Mouse (Mus musculus) left cerebral cortex, adult 18-20 months (tissue): Measurements from ENCODE around the gene Elmo1. TPM values are rescaled to one million over a fixed set of nuclear protein-coding genes. Genes with fewer than 3 reads are reported as not detected.

ENCODE experiments used
- DNase-seq, 2 experiments: peaks; one replicate each; pipeline ENCODE4 v3.0.0; 2021 to 2022; ENCODE audit warnings: low spot score in 2 of 2, mixed read lengths in 1 of 2
- total RNA-seq, 2 experiments: library from RNA; stranded (reverse); gene quantifications; 2 replicates each; pipeline ENCODE4 v1.2.3; 2021

Gene Elmo1
- total RNA-seq, 2 experiments from 2014 or later = 64.7 to 66.4 TPM

GRCm38 (mm10) chr13:20202617-20203016 lies 112.2 kb downstream of the Elmo1 start:
- DNase-seq = no peak

GRCm38 (mm10) chr13:20204165-20204564 lies 113.8 kb downstream of the Elmo1 start:
- no peak for DNase-seq

DNA sequence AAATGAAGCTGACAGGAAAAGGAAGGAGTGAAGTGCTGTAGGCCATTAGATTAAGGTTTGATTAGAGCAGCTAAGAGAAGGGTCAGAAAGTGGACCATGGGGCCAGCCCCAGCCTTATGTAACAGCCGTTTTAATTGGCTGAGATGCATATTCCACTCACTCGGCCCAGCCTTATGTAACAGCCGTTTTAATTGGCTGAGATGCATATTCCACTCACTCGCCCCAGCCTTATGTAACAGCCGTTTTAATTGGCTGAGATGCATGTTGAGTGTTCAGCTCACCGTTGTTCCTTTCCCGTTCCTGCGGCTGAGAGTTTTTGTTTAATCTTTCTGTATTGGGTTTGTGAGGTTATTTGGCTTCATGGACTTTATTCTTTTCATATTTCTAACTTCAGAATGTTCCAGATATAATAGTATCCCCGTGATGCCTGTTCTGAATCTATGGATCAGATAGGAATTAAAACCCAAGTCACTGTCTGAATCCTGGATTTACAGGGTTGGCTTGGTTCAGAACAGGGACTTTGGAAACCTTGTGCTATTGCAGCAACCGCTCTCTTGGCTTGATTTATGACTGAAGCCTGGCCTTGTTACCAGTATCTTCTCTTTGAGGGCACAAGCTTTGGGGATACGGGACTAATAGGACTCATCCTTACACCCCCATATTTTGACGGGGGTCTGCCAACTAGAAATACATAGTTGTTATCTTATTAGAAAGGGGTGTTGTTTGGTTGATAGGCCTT lies 114.8 kb downstream of the Elmo1 start:
- peak; percentile 43 to 51 for DNase-seq

DNA sequence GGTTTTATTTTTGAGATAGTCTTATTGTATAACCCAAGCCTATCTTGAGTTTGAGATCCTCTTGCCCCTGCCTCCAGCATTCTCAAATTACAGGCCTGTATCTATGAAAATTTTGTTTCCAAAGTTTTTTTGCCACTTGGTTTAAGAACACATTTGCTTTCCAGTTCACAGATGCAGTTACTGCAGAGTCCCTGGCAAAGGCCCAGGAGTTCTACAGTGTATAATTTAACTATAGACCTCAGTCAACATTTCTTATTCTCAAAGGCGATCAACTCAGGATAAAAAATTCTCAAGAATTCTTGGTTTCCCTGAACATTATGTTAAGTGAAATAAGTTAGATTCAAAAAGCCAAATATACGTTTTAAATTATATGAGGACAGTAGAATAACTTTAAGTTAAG lies 115.3 kb downstream of the Elmo1 start:
- peak in 1 of 2 experiments; percentile 22 for DNase-seq

DNA sequence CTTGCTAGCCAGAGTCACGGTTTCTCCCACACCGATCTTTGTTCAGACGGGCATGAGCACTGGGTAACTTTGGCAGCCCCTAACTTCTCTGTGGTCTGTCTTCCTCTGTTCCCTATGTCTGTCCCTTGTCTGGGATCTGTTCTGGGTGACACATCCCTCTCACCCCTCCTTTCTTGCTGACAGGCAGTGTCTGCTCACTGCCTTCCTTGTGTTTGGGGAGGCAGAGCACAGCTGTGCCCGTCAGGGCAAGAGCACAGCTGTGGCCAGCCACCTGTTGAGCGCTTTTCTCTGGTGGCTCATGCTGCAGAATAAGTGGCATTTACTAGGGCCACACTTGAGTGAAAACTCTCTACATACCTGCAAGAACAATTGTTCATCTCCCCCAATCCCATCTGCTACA lies 116.7 kb downstream of the Elmo1 start:
- peak in 1 of 2 experiments; percentile 3 for DNase-seq

GRCm38 (mm10) chr13:20207950-20208642 lies 117.7 kb downstream of the Elmo1 start:
- DNase-seq = peak in 1 of 2 experiments; percentile 18

- no peak for DNase-seq
These were observed 118.5 kb downstream of the Elmo1 start for GRCm38 (mm10) chr13:20208867-20209266.

GRCm38 (mm10) chr13:20211780-20212179 lies 121.4 kb downstream of the Elmo1 start:
- DNase-seq = no peak

DNA sequence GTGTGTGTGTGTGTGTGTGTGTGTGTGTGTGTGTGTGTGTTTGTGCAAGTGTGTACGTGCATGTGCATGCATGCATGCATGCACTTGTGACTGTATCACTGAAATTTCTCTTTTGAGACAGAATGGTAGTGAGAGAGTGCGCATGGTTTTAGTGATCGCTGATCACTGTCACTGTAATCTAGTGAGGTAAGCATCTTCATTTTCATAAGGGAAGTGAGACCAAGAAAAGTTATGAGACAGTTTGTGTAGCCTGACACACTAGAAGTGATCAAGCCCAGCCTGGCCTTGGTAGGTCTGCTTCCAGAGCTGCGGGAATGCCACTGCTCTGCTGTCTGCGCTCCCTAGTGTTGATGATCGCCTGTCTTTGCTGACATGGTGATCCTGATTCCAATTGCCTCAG lies 122.3 kb downstream of the Elmo1 start:
- DNase-seq = no peak

GRCm38 (mm10) chr13:20213861-20214260 lies 123.5 kb downstream of the Elmo1 start:
- no peak for DNase-seq

DNA sequence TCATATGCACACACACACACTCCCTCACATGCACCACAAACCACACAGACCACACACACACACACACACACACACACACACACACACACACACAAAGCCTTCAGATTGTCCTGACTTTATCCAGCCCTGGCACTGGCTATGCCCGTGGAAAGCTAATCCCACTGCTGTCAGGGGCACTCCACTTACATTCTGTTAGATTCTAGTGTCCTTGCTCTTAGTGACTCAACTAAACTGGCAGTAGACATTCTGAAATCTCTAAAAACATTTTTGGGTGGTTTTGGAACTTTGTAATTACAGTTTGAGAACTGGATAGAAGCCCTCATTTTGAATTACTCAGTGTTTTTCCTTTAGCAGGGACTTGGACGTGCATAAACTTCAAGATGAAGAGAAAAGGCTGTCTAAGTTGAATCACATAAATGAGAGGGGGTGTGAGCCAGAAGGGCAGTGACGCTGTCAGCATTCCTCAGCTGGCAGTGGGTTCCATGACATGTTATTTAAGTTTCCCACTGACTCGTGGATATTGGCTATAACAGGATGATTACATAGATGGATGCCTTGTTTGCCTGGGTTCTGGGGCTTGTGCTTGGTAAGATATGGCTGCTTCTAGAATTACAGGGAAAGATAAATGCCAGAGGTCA lies 127.2 kb downstream of the Elmo1 start:
- DNase-seq = no peak

DNA sequence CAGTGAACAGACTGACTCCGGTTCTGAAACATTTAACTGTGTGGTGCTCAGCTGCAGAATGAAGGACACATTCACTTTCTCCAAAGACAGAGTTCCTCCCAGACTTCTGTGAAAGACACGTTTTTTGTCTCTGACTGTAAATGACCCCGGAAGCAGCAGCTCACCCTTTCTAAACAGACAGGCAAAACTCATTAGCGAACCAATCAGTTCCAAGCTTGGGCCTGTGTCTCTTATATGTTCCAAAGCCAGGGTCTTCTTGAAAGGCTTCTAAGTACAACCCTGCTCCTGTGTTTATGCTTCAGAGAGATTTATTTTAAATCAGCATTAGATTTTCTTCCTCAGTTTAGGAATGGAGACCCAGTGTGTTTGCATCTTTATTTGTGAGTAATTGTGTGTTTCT lies 127.7 kb downstream of the Elmo1 start:
- DNase-seq = no peak

GRCm38 (mm10) chr13:20220414-20220813 lies 130.0 kb downstream of the Elmo1 start:
- no peak for DNase-seq

DNA sequence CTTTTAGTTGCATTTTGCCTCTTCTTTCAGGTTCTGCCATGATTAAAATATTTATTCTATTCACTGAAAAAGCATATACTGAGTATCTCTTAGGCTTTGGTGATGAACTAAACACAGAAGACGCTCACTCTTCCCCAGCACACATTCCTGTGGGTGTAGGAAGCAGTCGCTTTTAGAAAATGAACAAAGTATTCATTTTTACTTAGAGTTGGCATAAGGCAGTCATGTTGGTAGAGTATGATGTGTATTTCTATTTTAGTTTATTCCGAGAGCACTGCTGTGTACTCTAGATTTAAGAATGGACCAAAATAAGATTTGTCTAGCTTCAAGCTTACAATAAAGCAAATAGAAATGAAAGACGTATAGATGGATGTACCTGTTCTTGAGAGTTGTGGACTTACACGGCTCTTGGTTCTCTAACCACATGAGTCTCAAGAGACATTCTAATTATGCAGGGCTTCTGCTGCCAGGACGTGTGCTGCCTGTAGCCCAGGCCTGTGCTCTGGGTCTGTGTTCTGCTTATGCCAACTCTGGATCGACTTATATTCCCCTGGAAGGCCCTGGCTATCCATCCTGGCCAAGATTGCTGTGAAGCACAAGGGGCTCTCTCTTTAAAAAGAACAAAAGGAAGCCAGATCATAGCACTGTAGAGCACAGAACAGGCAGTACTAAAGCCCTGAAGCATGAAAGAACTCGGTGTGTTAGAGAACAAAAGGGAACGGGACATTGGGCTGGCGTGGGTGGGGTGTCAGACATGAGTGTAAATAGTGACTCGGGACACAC lies 137.7 kb downstream of the Elmo1 start:
- DNase-seq = peak in 1 of 2 experiments; percentile 17

DNA sequence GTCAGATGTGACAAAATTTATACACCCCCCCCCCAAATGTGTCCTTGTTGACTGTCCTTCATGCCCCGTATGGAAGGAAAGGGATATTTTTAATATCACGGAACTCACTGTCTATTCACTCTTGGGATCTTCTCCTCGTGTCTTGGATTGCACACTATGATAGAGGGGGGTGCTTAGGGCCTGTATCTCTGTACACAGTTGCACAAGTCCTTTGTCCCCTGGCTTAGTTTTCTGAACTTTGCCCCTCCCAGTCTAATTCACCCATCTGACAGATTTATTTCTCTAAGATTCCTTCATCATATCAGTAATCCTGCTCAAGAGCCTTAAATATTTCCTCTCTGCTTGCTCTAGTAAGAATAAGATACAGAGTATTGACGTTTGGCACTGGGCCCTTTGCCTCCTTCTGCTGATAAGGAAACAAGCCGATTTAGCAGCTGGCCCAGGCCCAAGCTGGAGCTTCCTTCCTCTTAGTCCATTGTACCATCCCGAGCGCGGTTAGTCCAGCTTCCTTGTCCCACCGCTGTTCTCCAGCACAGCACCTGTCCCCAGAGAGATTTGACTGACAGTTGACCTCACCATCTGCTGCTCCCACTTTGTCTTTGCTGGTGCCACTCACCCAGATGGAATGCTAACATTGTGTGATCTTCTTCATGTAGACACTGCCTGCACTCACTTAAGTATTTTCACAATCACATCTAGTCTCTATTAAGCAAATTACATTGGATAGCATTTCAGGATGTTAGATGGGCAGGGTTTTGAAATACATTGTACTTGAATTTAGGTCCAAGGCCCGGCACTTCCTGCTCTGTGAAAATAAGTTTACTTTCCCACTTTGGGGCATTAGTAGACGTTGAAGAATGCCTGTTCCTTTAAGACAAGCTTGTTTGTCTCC lies 141.7 kb downstream of the Elmo1 start:
- DNase-seq = no peak

DNA sequence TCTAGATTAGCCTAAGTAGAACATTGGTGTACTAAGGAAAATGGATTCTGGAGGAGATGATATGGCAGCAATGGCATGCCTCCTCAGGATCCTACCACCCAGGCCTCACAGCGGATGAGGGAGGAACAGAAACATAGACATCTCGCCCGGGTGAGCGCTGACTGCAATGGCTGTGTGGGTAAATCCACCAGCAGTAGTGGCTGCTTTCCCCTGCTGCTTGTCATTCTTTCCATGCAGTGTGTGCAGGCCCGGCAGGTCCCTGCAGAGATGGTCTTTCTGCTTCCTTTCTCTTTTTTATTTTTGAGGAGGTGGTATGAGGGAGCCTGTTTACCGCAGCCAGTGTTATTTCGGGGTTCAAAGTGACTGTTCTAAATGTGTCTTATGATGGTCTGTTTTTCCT lies 143.3 kb downstream of the Elmo1 start:
- DNase-seq = no peak

- DNase-seq = no peak
These were observed 147.2 kb downstream of the Elmo1 start for GRCm38 (mm10) chr13:20237615-20238014.

- DNase-seq = no peak
These were observed 147.8 kb downstream of the Elmo1 start for GRCm38 (mm10) chr13:20238146-20238545.

DNA sequence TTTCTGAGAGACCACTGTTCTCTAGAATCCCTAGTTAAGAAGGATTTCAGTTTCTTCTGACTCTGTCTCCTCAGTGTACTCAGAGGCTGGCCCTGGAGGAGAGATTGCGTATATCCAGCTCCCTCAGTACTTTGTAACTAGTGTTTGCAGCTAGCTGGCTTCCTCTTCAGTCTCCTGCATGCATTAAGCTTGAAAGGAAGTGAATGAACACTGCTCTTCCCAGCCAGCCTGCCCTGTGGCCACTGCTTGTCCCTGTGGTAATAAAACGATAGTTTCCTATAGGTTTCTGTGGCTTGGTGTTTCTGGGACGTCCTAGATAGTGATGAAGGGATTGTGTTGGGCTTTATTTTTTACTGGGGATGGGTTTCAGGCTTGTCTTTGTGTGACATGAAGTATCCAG lies 148.3 kb downstream of the Elmo1 start:
- DNase-seq = no peak

DNA sequence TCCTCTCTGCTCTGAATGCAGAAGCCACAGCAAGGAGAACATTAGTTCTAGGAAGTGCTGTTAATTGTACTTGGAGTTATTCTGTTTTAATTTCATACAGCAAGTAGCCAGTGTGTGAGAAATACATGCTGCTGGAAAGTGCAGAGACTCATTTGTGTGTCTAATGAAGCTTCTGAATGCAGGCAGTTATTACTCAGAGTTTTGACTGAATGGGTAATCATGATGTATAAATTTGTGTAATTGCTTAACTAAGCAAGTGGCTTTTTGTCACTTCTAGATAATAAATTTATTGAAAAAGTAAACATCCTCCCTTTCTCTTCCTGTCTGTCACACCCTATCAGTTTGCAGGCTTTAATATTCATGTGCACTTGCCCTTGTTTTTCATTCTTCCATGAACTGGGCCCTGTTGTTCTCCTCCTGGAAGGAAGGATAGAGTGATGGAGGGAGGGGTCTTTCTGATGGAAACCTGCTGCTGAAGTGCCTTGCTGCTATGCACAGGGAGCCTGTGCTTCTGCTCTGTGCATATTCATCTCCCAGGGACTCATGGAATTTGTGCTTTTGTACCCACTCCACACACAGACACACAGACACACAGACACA lies 159.8 kb downstream of the Elmo1 start:
- DNase-seq = no peak
